Mouse (Mus musculus) forelimb bud, embryonic 11.5 days (tissue): ENCODE data around the gene Tmem247.

Experiments used
- DNase-seq: peaks from one replicate; pipeline ENCODE4 v3.0.0-alpha.2; 2012; ENCODE audit warnings: low read depth, low spot score

The Tmem247 gene

GRCm38 (mm10) chr17:86962894-86963585 is 45.9 kb downstream of the Tmem247 start, which contains the start of gene Rhoq:
Gene Rhoq (plus strand): TSS chr17:86963082.
- DNase-seq = peak; percentile 82

GRCm38 (mm10) chr17:86963586-86963902 is 46.4 kb downstream of the Tmem247 start:
- no peak for DNase-seq

- DNase-seq = no peak
Observed at GRCm38 (mm10) chr17:86964041-86964440, 46.9 kb downstream of the Tmem247 start.

GRCm38 (mm10) chr17:86964502-86964901 is 47.4 kb downstream of the Tmem247 start:
- DNase-seq = peak; percentile 92

GRCm38 (mm10) chr17:86965121-86965520 is 48.0 kb downstream of the Tmem247 start:
- no peak for DNase-seq

GRCm38 (mm10) chr17:86966040-86966439 is 48.9 kb downstream of the Tmem247 start:
- no peak for DNase-seq

GRCm38 (mm10) chr17:86967048-86967447 is 49.9 kb downstream of the Tmem247 start:
- DNase-seq = no peak

GRCm38 (mm10) chr17:86967536-86968525 is 50.7 kb downstream of the Tmem247 start:
- DNase-seq = no peak

- no peak for DNase-seq
Observed at GRCm38 (mm10) chr17:86968581-86968980, 51.4 kb downstream of the Tmem247 start.

- DNase-seq = no peak
Observed at GRCm38 (mm10) chr17:86969582-86969981, 52.4 kb downstream of the Tmem247 start.

GRCm38 (mm10) chr17:86970026-86970750 is 53.0 kb downstream of the Tmem247 start:
- no peak for DNase-seq

- no peak for DNase-seq
Observed at GRCm38 (mm10) chr17:86971036-86971435, 53.9 kb downstream of the Tmem247 start.

- no peak for DNase-seq
Observed at GRCm38 (mm10) chr17:86971860-86972259, 54.7 kb downstream of the Tmem247 start.
